Mouse (Mus musculus): ENCODE results near the gene Eme2.

The Eme2 gene

DNA sequence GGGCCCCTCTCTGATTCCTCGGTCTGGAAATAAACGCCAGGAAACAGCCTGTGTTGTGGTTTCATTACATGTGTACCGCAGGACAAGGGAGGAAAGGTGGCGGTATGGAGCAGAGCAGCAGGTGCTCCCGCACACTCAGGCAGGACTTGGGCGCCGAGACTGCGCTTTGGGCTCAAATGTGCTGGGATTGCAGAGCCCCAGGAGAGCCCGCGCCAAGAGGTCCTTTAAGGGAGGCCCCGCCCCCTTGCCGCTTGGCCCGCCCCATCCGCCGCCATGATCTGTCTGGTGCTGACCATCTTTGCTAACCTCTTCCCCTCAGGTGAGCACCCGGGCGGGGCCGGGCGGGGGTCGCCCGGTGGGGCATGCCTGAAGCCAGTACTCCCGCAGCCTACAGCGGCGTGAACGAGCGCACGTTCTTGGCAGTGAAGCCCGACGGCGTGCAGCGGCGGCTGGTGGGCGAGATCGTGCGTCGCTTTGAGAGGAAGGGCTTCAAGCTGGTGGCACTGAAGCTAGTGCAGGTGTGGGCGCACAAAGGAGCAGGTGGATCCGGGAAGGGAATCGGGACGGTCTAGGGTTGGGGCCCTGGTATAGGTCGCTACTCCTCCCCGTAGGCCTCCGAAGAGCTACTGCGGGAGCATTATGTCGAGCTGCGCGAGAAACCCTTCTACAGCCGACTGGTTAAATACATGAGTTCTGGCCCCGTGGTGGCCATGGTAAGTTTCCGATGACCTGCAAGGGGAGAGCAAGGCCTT is 1.5 kb upstream of the Eme2 start, which contains the start of gene Nme3:
TSS of gene Nme3 (plus strand) at position 260 of the 752 bp plus-strand sequence.
- peak; percentile 83 for DNase-seq

DNA sequence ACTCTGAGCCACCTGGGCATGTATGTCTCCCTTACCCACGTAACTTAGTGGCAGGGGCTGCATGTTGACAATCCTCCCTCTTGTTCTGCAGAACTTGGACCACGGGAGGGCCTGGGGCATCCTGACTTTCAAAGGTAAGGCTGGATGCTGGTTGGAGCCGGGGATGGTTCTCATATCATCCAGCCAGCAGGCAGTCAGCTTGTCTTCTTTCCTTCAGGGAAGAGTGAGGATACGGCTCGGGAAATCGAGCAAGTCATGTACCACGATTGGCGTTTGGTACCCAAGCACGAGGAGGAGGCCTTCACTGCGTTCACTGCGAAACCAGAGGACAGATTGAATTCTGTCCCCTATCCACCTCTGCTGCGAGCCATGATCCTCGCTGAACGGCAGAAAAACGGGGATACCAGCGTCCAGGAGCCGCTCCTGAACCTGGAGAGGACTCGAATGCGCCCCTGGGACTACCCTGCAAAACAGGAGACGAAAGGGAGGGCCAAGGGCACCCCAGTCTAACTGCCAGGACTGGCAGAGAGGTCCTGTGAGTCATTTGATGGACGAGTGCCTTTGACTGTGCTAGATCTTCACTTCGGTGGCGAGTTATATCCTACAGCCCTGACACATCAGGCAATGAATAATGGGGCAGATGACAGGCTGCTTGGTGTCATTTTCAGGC is 819 bp upstream of the Eme2 start:
- peak; percentile 40 for DNase-seq

DNA sequence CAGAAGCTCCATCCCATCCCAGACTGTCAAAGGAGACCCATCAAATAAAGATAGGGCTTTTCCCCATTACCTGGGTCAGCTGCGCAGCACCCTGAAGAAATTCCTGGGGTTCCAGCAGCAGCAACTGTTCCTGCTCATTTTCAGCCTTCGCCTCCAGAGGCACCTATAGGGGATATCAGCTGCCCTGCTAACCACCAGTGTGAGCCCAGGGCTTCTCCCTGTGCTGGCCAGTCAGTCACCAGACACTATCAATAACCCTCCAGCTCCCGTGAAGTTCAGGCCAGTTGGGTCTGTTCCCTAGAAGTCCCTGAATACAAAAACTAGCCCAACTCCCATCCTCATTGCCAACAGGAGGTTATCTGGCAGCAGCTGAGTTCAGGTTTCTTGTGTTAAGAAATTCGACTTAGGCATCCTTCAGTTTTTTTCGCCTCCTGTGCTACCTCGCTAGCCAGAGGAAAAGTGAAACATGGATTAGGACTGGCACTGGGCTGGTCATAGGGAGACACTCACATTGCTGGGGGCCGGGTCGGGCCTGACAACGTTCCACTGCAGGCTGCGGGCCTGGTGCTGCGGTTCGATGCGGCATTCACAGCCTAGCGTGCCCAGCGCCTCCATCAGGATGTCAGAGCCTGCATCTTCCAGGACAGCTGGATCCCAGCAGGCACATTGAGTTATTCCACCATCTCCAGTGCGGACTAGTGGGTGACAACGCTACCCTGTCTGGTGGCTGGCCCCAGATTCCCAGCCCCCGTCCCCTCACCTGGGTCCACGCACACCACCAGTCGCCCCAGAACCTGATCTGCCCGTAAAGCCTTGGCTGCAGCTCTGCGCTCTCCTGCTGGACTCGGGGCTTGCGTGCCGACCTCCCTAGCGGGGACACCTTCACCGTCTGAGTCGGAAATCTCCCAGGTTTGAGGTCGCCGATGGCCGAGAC is 559 bp downstream of the Eme2 start:
- DNase-seq, result no peak

DNA sequence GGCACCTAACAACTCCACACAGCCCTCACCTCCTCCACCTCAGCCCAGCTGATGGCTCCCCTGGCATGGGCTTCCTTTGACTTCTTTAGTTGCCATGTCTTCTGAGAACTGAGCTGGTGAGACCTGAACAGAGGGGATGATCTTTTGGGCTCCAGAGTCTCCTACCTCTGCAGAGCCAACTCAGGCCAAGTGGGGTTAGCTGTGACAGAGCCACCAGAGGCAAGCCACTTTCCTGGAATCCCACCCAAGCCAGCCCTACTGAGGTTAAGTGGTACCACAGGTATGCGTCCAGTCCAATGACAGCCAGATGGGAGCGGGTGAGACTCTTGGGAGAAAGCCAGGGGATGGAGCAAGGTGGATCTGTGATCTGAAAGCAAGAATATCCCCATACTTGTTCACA is 1.6 kb downstream of the Eme2 start:
- no peak for DNase-seq

DNA sequence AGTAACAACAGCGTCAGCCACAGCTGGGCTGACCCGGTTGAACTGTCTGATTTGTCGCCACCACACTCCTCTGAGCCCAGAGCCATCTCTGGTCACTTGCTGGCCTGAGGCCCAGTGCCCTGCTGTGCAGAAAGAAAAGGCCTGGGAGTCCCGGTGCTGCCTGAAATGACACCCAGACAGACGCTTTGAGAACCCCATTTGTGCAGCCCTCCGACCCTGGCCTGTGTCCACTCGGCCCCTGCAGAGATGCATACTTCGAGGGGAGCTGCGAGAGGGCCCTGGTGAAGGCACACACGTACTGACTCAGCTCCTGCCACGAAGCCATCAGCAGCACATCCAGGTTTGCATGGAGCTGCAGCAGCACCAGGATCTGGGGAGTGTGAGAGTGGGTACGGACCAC is 2.1 kb downstream of the Eme2 start:
- no peak for DNase-seq

DNA sequence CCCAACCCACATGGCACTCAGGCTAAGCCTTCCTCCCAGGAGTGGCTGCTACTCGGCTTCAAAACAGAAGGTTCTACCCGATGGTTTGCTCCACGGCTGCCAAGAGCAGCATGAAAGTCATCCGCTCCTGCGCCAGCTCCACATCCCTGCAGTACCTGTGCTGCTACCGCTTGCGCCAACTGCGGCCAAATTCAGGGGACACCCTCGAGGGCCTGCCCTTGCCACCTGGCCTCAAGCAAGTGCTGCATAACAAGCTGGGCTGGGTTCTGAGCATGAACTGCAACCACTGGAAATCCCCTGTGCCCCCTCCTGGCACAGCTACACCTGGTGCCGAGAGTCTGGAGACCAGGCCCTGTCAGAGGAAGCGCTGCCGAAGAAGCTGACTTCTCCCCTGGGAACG is 3.6 kb downstream of the Eme2 start:
- DNase-seq, result no peak

DNA sequence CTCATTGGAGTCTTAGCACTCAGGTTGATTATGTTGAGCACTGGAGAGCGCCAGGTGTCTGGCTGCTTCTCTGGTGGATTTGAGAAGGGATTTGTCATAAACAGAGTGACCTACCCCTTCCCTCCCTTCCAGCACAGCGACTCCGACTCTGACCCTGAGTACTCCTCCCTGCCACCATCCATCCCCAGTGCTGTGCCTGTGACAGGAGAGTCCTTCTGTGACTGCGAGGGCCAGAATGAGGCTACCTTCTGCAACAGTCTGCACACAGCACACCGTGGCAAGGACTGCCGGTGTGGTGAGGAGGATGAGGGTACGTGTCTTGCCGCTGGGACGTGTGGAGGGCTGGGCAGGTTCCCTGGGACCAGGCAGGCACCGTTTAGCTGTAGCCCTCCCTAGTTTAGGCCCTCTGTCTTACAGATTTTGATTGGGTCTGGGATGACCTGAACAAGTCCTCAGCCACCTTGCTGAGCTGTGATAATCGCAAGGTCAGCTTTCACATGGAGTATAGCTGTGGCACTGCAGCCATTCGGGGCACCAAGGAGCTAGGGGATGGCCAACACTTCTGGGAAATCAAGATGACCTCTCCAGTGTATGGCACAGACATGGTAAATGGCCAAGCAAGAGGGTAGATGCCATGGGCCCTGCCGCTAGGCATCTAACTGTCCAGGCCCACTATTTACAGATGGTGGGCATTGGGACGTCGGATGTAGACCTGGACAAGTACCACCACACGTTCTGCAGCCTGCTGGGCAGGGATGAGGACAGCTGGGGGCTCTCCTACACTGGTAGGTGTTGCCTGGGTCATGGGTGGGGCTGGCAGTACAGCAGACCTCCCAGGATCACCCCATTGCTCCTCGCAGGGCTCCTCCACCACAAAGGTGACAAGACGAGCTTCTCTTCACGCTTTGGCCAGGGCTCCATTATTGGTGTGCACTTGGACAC is 4.5 kb downstream of the Eme2 start:
- DNase-seq, result no peak

DNA sequence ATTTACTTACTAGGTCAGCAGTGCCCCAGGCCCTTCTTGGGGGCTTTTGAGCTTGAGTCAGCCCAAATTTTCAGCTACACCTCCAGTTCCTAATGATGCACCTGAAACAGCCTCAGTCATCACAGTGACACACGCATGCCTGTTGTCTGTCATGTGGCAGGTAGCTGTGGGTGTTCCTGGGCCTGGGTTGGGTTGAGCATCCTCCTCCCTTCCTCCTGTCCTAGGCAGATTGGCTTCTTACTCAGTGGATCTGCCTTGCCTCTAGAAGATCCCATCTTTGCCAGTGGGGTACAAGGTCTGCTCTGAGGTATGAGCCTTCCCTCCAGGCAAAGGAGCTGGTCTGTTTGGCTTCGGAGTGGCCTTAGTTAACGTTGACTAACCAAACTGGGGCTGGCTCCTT is 6.0 kb downstream of the Eme2 start:
- no peak for DNase-seq

DNA sequence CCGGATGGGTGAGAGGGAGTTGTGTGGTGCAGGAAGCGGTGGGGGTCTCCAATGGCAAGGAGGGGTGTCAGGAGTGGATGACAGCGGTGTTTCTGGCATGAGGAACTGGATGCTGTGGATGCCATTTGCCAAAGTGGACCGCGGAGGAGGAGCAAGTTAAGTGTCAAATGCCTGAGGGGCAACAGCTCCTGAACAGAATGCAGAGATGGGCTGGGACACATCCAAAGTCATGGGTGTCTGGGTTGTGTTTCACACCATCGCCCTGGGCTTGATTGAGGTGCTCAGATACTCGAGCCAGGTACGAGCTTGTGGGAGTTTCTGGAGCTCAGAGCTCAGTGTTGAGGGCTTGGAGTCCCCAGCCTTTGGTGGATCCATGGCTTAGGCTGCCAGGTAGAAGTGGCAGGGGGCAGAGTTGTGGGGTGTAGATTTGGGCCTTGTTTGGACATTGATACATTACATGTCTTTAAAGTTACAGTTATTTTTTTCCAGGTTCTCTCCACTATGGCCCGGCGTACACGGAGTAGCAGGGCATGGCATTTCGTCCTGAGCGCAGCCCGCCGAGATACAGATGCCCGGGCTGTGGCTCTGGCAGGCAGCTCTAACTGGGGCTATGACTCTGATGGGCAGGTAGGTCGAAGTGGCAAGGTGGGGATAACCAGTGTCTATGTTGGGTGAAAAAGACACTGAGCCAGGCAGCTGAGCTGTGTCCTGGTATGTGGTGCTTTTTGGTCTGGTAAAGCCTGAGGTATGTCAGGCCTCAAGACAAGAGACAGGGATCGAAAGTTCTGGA is 7.4 kb downstream of the Eme2 start:
- DNase-seq, result peak; percentile 32

DNA sequence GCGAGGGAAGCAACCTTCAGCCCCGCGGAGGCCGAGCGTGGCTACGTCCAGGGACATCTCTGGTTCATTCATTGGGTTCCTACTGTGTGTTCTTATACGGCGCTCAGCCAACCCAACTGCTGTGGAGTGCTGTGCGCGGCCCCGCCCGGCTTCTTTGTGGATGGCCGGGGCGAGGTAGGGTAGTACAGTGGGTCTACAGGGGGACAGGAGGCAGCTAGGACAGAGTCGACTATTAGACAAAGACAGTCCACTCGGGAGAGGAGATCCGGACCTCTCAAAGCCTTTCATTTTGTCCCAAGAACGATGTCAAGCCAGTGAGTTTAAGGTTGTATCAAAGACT is 8.0 kb downstream of the Eme2 start:
- DNase-seq, result no peak

DNA sequence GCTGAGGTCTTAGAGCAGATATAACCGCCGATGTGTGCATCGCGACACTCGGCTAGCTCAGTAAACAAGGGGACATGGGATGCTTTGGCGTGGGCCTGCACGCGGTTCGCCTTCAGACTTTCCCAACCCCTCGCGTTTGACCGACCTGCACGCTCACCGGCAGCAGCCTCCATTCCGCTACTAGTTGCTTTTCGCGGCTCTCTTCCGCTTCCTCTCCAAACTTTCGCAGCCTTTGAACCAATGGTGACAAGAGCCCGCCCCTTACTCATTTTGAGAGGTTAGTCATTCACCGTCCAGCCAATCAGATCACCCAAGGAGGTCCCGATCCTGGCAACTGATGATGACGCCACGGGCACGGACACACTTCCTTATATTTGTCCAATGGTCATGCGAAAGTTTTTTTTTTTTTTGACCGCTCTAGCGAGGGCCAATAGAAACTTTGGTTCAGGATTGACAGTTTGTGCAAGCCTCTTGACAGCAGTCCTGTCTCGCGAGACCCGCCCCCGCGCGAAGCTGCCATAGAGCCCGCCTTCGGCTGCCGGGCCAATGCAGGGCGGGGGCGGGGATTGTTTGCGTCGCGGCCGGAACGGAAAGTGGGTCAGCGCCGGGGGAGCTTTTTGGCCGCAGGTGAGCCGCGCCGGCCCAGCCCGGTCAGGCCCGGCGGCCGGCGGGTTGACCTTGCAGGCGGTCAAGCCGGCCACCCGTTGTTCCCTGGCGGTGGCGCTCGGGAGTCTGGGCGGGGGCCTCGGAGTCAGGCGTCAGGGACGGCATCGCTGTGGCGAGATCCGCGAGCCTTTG is 8.6 kb downstream of the Eme2 start, which contains the start of the genes Nubp2 and Spsb3:
TSS of gene Nubp2 (minus strand) at position 216 of the 798 bp plus-strand sequence.
TSS of gene Spsb3 (plus strand) at position 510 of the 798 bp plus-strand sequence.
- peak; percentile 98 for DNase-seq

DNA sequence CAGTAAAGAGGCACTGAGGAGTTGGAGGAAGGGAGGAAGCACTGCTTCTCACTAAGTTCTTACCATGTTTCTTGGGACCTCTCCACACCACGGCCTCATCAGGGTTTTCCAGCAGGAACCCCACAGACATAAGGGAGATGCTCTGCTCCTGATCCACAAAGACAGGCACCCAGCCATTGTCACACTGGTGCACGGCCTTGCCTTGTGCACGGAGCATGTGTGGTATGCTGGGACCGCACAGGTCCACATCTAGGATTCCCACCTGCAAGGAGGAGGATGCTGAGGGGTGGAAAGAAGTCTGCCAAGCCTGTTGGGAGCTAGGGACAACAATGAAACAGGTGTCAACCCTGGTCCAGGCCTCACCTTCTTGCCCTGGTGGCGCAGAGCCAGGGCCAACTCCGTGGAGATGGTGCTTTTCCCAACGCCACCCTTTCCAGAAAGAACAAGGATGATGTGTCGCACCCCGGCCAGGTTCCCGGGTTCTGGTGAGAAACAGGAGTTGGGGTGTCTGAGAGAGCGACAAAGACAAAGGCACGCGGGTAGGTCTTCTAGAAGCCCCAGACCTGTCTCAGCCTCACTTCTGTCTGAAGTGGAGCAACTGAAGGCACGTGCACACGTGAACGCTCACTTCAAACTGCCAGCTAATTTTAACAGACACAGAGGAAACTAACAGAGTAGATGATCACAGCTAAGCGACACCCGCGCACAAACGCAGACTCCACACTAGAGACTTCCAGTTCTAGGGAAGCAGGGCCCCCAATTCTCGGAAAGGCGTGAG is 9.3 kb downstream of the Eme2 start:
- DNase-seq, result peak; percentile 37

DNA sequence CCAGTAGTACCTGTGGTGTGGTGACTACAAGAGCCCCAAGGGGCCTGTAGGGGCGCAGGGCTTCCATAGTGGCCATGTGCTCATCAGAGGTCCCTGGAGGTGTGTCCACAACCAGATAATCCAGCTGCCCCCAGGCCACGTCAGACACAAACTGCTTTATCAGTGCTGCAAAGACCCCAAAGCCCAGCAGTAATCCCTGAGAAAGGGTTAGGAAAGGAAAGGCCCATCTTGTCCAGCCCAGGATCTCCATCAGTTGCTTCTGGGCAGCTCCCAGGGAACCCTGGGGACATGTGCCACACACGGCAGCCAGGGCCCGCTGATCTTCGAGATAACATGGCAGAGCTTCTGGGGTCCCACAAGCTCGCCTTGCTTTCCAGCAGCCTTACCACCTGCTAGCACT is 10.5 kb downstream of the Eme2 start:
- no peak for DNase-seq

DNA sequence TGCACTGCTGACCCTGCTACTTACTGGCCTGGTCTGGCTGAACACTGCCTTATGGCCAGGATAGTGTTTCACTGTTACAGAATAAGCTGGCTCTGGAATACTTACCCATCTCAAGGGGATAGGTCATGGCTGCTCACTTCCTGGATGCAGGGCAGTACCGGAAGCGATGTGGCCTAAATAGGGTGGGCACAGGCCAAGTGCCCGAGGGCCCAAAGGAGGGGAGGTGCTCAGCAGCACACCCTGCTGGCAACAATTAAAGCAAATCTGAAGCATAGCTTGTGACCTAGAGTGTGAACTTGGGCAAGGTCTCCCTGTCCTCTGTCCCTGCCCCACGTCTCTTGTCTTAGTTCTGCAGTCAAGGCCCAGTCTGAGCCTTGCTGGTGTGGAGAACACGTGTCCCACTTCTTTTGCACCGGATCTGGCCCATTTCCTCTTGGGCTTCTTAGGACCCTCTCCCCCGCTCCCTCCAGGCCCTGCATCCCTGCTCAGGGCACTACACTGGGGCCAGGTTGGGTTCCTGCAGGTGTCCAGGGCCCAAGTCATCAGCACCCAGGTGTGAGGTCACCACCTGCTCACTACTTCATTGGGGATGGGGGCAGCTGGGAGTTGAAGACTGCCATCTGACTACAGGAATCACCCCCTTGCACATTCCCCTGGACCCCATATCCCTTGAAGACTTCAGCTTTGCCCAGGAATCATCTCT is 13.0 kb downstream of the Eme2 start:
- peak; percentile 64 for DNase-seq

DNA sequence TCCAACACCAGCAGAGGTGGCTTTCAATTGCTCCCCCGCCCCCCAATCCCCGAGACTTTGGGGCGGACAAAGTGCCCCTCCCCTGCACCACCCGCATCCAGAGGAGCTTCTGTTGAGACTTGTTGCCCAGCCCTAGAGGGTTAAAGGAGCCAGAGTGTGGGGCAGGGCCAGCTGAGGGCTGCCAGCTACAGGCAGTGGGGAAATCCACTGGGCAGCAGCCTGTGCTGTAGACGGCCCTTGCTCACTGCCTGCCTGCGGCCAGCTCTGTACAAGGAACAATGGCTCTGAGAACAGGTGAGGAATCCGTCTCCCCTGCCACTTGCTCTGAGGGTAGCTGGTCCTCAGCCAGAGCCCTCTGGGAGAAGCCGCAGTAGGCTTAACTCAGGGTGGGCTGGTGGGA is 16.4 kb downstream of the Eme2 start:
- peak; percentile 23 for DNase-seq

DNA sequence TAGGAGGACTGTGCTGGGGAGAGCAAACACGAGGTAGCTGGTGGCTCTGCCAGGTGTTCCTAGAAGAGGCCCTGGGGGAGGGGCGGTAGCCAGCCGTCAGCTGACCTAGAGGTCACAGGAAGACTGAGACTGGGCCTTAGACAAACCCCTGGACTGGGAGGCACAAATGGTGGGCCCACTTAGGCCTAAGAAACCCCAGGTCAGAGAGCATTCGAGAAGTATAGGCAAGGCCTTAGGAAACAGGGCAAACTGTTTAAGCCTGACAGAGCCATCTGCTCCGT is 16.8 kb downstream of the Eme2 start:
- DNase-seq, result peak; percentile 71

DNA sequence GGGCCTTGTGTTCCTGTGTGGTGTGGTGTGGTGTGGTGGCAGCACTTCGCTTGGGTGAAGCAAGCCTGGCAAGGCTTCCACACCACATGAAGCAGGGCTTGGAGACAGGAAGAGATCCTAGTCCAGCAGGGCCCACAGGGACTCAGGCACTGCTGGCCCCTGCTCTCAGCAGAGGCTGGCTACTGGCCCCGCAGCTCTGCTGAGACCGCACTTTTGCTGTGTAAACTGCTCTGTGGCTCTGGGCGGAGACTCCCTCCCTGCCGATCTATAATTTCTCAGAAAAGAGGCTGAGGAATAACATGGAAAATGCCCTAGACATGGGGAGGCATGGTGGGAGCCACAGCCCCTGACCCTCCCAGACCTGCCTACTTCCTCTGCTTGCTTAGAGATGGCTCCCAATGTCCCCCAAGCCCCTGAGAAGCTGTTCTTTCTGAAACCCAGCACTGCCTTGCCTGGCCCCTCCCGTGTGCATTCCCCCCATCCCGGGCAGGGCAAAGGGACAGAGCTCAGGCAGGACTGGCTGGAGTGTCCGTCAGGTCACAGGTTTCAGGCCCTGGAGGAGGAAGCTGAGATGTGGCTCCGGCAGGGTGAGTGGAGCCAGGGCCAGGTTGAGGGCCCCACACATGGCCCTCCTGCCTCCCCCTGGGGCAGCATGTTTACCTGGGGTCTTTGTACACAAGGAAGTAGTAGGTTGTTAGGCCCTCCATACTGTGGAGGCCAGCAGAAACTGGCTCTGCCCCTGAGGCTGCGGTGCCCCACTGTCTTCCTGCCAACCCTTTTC is 17.4 kb downstream of the Eme2 start:
- DNase-seq, result no peak

DNA sequence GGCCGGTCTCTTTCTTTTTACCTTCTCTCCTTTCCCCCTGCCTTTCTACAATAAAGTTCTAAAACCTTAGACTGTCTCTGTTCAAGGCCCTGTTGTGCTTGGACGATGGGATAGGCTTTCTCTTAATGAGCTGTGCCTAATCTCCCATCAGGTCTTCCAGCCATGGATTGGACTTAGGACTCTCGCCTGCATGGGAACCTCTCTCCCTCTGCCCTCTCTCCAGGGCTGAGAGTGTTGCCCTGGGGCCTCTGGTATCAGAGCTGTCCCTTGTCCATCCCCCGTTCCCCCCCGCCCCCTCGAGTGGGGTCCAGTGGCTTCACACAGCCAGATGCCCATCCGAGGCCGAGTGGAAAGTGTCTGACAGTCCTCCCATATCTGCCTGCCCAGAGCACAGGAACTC is 19.9 kb downstream of the Eme2 start:
- DNase-seq, result no peak

DNA sequence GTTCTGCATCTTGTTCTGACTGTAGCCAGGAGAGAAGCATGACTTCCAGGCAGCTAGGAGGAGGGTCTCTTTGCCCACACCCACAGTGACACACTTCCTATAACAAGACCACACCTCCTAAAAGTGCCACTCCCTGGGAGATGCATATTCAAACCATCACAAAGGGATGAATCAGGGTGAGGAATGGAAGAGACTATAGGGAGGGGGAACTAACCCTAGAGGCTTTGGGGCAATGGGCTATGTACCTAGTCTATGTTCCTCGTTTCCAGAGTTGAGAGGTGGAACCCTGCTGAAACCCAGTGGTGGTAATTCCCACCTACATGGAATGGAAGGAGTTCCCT is 20.5 kb downstream of the Eme2 start:
- no peak for DNase-seq

Measured in thymus, postnatal 4 days (tissue).